Mouse (Mus musculus) midbrain, embryonic 14.5 days (tissue): Measurements from ENCODE around the gene Olfr764-ps1. TPM values are rescaled to one million over a fixed set of nuclear protein-coding genes. Genes with fewer than 3 reads are reported as not detected.
"Not testable (repeated sequence)": the region's sequence is repeated elsewhere in the genome, so short reads cannot be mapped to it uniquely, and the experiment has no call there.

Experiments
- ATAC-seq: fragments of 200-750 bp; cut with Nextera tagmentation; 2 replicates; pipeline ENCODE4 v1.8.0; 2017; ENCODE audit warnings: moderate number of reproducible peaks, moderate library complexity; ENCODE audit not compliant: low FRiP score, low TSS enrichment
- DNase-seq: peaks from one replicate; pipeline ENCODE4 v3.0.0-alpha.2; 2015
- H3K27ac ChIP-seq: fragments of 300-500 bp; sonication (generic); replicated peaks from 2 replicates; pipeline ENCODE4 v1.5.1; 2014; ENCODE audit warnings: mild to moderate bottlenecking, low read depth, low read length, moderate library complexity
- H3K27me3 ChIP-seq: fragments of 300-500 bp; sonication (generic); 2 replicates; pipeline ENCODE4 v1.6.1; 2014; ENCODE audit warnings: low read length, control low read depth, mixed read lengths; ENCODE audit not compliant: control insufficient read depth, insufficient read depth
- H3K36me3 ChIP-seq: fragments of 300-500 bp; sonication (generic); 2 replicates; pipeline ENCODE4 v1.6.1; 2014; ENCODE audit warnings: low read length, control low read depth; ENCODE audit not compliant: control insufficient read depth, insufficient read depth
- H3K4me1 ChIP-seq: fragments of 300-500 bp; sonication (generic); 2 replicates; pipeline ENCODE4 v1.6.1; 2014; ENCODE audit warnings: mild to moderate bottlenecking, antibody characterized with exemption, low read length, control low read depth; ENCODE audit not compliant: control insufficient read depth, insufficient read depth
- H3K4me2 ChIP-seq: fragments of 300-500 bp; sonication (generic); 2 replicates; pipeline ENCODE4 v1.6.1; 2014; ENCODE audit warnings: mild to moderate bottlenecking, low read length, moderate library complexity
- H3K4me3 ChIP-seq: fragments of 300-500 bp; sonication (generic); replicated peaks from 2 replicates; pipeline ENCODE4 v1.5.1; 2014; ENCODE audit warnings: low read depth, low read length
- H3K9ac ChIP-seq: fragments of 300-500 bp; sonication (generic); replicated peaks from 2 replicates; pipeline ENCODE4 v1.6.1; 2014; ENCODE audit warnings: mild to moderate bottlenecking, low read length, moderate library complexity
- H3K9me3 ChIP-seq: fragments of 300-500 bp; sonication (generic); 2 replicates; pipeline ENCODE4 v1.6.1; 2016; ENCODE audit warnings: low read length, control low read depth, mixed read lengths; ENCODE audit not compliant: control insufficient read depth
- WGBS: fragments of 180-500 bp; shearing (Covaris S2); extraction: QIAGEN DNeasy Blood & Tissue Kit; methylation state at CpG from one replicate; pipeline ENCODE4 v1.1.7; 2014; 5-methylcytosine and 5-hydroxymethylcytosine counted together
- polyA plus RNA-seq: library from polyadenylated mRNA; unstranded; fragments of >200 nt; fragmentation: Nextera tagmentation; extraction: Ambion mirVana; gene quantifications from 2 replicates; pipeline ENCODE4 v1.2.1, GENCODE M21; 2014

The Olfr764-ps1 gene
- polyA plus RNA-seq, 1 experiment from 2014 or later, result not detected

DNA sequence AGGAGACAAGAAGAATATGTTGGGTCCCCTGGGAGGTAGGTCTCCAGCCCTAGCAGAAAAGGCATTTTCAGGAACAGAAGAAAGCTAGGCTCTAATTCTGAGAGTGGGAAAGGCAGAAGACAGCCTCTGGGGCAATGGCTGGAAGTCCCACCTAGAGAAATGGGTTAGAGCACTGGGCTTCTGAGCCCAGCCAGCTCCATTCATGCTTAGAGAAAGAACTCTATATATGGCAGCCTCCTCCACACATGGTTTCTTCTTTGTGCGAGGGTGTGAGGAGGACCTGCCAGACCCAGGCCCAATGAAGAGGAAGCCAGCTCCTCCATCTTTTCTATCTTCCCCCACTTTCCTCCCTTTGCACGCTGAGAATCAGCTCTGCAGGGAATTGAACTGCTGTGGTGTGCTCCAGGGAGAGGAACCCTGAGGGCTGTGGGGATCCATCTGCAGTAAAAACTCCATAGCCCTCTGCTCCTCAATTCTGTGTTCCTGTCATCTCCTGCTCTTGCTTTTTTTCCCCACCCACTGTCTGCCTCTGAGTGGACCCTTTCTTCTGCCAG is 29.3 kb downstream of the Olfr764-ps1 start, which contains the start of gene Olfr763:
Gene Olfr763 (plus strand): TSS at position 504 of the 554 bp plus-strand sequence.
- no peak within 1 kb of the TSS for H3K4me2 ChIP-seq
- DNase-seq (no peak), ATAC-seq (no peak)
- H3K27ac ChIP-seq, result no peak within 1 kb of the TSS
- no peaks in the 10 kb centered on the region for H3K4me1 ChIP-seq
- no peaks in the 10 kb centered on the region for H3K9me3 ChIP-seq
- H3K4me3 ChIP-seq, result no peak within 1 kb of the TSS
- no peaks in the 10 kb centered on the region for H3K27me3 ChIP-seq
- no peak within 1 kb of the TSS for H3K9ac ChIP-seq
- H3K36me3 ChIP-seq, result no peaks in the 10 kb centered on the region
- WGBS, result 82% methylated on average over 2 of the region's 2 CpGs

DNA sequence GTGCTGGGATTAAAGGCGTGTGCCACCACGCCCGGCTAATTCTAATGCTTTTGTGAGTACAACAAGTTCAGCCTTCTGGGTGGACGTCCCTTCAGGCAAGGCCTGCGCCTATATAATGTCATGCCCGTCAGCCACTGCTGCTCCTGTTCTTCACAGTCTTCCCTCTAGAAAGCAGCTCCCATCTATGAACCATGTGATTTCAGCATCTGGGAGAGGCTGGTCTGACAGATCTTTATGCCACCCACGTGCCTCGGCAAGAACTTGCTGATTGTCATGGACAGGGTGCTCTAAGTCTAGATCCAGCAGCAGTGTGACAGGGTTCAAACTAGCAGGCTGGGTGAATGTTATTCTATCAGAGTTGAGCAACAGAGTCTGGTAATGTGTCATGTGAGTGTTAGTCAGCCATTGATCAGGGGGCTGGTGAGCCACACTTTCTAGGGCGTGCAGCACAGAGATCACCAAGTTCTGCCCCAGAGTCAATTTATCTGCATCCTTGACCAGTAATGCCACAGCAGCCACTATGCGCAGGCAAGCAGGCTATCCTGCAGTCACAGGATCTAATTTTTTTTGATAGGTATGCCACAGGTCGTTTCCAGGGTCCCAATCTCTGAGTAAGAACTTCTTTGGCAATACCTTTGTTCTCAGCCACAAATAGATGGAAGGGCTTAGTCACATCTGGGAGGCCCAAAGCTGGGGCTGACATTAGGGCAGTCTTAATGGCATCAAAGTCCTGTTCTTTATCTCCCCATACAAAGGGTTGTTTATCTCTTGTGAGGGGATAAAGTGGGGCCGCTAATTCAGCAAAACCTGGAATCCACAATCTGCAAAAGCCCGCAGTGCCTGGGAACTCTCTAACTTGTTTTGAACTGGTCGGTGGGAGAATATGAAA is 35.4 kb downstream of the Olfr764-ps1 start:
- Histone ChIP-seq H3K4me3 (no peak overlapping the region), H3K4me1 (no peaks in the 10 kb centered on the region), H3K9ac (no peak overlapping the region), H3K27ac (no peak overlapping the region), H3K9me3 (no peaks in the 10 kb centered on the region), H3K27me3 (no peaks in the 10 kb centered on the region), H3K4me2 (no peak overlapping the region), H3K36me3 (no peaks in the 10 kb centered on the region)
- no peak for DNase-seq
- WGBS, result 72% methylated on average over 14 of the region's 14 CpGs
- no peak for ATAC-seq

DNA sequence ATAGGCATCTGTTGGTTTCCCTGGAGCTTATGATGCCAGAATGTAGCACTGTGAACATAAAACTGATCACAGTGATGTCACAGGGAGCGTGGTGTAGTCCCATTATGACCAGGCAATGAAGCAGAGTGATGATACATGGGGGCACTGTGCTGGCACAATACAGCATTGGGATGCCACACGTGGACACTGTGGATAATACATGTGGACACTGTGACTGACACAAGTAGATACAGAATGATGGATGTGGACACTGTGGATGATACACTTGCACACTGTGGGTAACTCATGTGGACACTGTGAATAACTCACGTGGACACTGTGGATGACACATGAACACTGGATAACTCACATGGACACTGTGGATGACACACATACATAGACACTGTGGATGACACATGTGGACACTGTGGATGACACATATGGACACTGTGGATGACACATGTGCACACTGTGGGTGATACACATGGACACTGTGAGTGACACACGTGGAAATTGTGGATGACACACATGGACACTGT is 43.1 kb downstream of the Olfr764-ps1 start:
- ATAC-seq, result peak; percentile 40; the same call in 1 of the 2 replicates
- 79% methylated on average over 4 of the region's 4 CpGs for WGBS

DNA sequence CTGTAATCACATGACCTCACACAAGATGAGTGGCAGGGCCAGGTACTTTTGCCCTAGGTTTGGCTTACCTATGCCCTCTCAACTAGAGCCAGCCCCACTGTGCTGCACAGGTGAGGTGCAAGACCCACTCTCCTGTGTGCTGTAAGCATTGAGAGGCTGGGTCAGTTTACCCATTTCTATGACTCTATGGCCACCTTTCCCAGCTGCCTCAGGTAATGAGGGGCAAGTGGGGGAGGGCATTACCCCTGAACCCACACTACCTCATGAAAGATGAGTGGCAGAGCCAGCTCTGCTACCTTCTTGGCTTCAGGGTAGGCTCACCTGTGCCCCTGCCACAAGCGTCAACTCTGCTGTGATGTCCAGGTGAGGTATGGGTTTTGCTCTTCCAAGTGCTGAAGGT is 43.9 kb downstream of the Olfr764-ps1 start:
- no peak overlapping the region for H3K4me3 ChIP-seq
- no peak overlapping the region for H3K9ac ChIP-seq
- H3K36me3 ChIP-seq, result no peaks in the 10 kb centered on the region
- no peak overlapping the region for H3K4me2 ChIP-seq
- no peaks in the 10 kb centered on the region for H3K4me1 ChIP-seq
- WGBS, result 93% methylated on average over 1 of the region's 1 CpGs
- no peaks in the 10 kb centered on the region for H3K27me3 ChIP-seq
- ATAC-seq (no peak; the same call in 1 of the 2 replicates), DNase-seq (no peak)
- no peaks in the 10 kb centered on the region for H3K9me3 ChIP-seq
- H3K27ac ChIP-seq, result no peak overlapping the region

More for the DNA sequence above, 43.1 kb downstream of the Olfr764-ps1 start:
- H3K4me2 ChIP-seq, result no peak overlapping the region
- H3K9me3 ChIP-seq, result no peaks in the 10 kb centered on the region
- no peaks in the 10 kb centered on the region for H3K27me3 ChIP-seq
- H3K4me3 ChIP-seq, result no peak overlapping the region
- no peak overlapping the region for H3K9ac ChIP-seq
- no peaks in the 10 kb centered on the region for H3K36me3 ChIP-seq
- H3K27ac ChIP-seq, result no peak overlapping the region
- DNase-seq, result no peak
- H3K4me1 ChIP-seq, result no peaks in the 10 kb centered on the region

DNA sequence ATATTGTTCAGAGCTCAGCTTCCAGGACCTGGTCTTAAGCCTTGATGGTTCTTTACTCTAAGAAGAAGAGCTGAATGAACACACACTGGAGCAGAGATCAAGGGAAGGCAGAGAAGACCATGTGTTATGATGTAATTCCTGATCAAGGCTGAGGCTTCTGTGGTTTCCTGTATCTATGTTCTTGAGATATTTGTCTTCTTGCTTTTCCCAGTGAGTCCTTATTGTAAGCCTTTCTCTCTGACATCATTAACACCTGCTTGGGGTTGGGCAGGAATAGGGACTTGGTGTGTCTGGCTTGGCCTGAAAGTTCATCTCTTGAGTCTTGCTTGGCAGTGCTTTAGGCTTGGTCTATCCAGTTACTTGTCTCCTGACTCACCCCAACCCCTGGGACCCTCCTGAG is 48.7 kb downstream of the Olfr764-ps1 start:
- Histone ChIP-seq H3K9me3 (no peaks in the 10 kb centered on the region), H3K4me1 (no peaks in the 10 kb centered on the region), H3K36me3 (no peaks in the 10 kb centered on the region), H3K9ac (no peak overlapping the region), H3K4me3 (no peak overlapping the region), H3K27me3 (no peaks in the 10 kb centered on the region), H3K4me2 (no peak overlapping the region), H3K27ac (no peak overlapping the region)
- DNase-seq (no peak), ATAC-seq (no peak)

DNA sequence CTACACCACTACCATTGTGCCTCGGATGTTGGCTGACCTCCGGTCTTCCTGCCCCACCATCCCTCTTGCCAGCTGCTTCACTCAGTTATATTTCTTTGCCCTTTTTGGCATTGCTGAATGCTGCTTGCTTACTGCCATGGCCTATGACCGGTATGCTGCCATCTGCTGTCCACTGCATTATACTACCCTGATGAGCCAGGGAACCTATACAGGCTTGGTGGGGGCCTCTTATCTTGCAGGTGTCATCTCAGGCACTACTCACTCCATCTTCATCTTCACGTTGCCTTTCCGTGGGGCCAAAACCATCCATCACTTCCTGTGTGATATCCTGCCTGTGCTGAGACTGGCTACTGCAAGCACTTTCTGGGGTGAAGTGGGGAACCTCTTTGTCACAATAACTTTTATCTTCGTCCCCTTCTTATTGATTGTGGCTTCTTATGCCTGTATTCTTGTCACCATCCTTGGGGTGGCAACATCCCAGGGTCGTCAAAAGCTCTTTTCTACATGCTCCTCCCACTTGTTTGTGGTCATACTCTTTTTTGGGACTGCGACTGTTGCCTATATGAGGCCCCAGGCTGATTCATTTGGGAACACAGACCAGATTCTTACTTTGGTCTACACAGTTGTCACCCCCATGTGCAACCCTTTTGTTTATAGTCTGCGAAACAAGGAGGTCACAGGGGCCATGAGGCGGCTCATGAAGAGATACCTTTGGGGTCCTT is 49.4 kb downstream of the Olfr764-ps1 start:
- H3K36me3 ChIP-seq, H3K4me1 ChIP-seq, H3K27me3 ChIP-seq, H3K4me2 ChIP-seq, H3K9me3 ChIP-seq, H3K27ac ChIP-seq, ATAC-seq, DNase-seq, H3K9ac ChIP-seq, H3K4me3 ChIP-seq: not testable (repeated sequence)
- WGBS, result 80% methylated on average over 5 of the region's 10 CpGs

DNA sequence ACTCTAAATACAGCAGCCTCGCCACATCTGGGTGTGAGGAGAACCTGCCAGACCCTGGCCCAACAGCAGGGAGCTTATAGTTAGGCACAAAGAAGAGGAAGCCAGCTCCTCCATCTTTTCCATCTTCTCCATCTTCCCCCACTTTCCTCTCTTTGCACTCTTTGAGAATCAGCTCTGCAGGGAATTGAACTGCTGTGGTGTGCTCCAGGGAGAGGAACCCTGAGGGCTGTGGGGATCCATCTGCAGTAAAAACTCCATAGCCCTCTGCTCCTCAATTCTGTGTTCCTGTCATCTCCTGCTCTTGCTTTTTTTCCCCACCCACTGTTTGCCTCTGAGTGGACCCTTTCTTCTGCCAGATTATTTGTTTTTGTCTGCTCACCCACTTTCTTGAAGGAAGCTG is 50.6 kb downstream of the Olfr764-ps1 start, which contains the start of gene Olfr9:
Gene Olfr9 (plus strand): TSS at position 301 of the 400 bp plus-strand sequence.
- DNase-seq, H3K4me3 ChIP-seq, H3K27ac ChIP-seq, H3K9me3 ChIP-seq, H3K9ac ChIP-seq, H3K4me2 ChIP-seq, H3K27me3 ChIP-seq, ATAC-seq, H3K36me3 ChIP-seq, H3K4me1 ChIP-seq: not testable (repeated sequence)
- WGBS, result 60% methylated on average over 1 of the region's 1 CpGs
